Mouse (Mus musculus) midbrain, postnatal 0 days (tissue): ENCODE measurements around the gene Tcp1. TPM values are rescaled to one million over a fixed set of nuclear protein-coding genes. Genes with fewer than 3 reads are reported as not detected.

Source experiments
- ATAC-seq: fragments of 200-750 bp; cut with Nextera tagmentation; 2 replicates; pipeline ENCODE4 v1.8.0; 2017; ENCODE audit warnings: moderate number of reproducible peaks, mild to moderate bottlenecking, moderate TSS enrichment, moderate library complexity; ENCODE audit not compliant: low FRiP score
- DNase-seq: peaks from one replicate; pipeline ENCODE4 v3.0.0-alpha.2; 2015; ENCODE audit warnings: low spot score
- H3K27ac ChIP-seq: fragments of 300-500 bp; sonication (generic); 2 replicates; pipeline ENCODE4 v1.5.1; 2014; ENCODE audit warnings: low read depth, mild to moderate bottlenecking, low read length, mixed read lengths
- H3K27me3 ChIP-seq: fragments of 300-500 bp; sonication (generic); 2 replicates; pipeline ENCODE4 v1.6.1; 2014; ENCODE audit warnings: low read length, control low read depth, mixed read lengths; ENCODE audit not compliant: insufficient read depth
- H3K36me3 ChIP-seq: fragments of 300-500 bp; sonication (generic); 2 replicates; pipeline ENCODE4 v1.6.1; 2014; ENCODE audit warnings: low read length, control low read depth, mixed read lengths; ENCODE audit not compliant: insufficient read depth
- H3K4me1 ChIP-seq: fragments of 300-500 bp; sonication (generic); 2 replicates; pipeline ENCODE4 v1.6.1; 2014; ENCODE audit warnings: mild to moderate bottlenecking, control low read depth, antibody characterized with exemption, low read length, mixed read lengths; ENCODE audit not compliant: insufficient read depth
- H3K4me2 ChIP-seq: fragments of 300-500 bp; sonication (generic); 2 replicates; pipeline ENCODE4 v1.6.1; 2014; ENCODE audit warnings: low read depth, mild to moderate bottlenecking, low read length, mixed read lengths; ENCODE audit not compliant: poor library complexity, severe bottlenecking
- H3K4me3 ChIP-seq: fragments of 300-500 bp; sonication (generic); 2 replicates; pipeline ENCODE4 v1.5.1; 2014; ENCODE audit warnings: low read depth, mild to moderate bottlenecking, low read length, moderate library complexity
- H3K9ac ChIP-seq: fragments of 300-500 bp; sonication (generic); replicated peaks from 2 replicates; pipeline ENCODE4 v1.6.1; 2014; ENCODE audit warnings: mild to moderate bottlenecking, low read length, moderate library complexity, mixed read lengths; ENCODE audit not compliant: poor library complexity, severe bottlenecking
- H3K9me3 ChIP-seq: fragments of 300-500 bp; sonication (generic); 2 replicates; pipeline ENCODE4 v1.6.1; 2016; ENCODE audit warnings: low read length, control low read depth
- CTCF ChIP-seq: IDR thresholded peaks from 2 replicates; pipeline ENCODE4 v1.5.1; 2016; ENCODE audit warnings: antibody characterized with exemption, mild to moderate bottlenecking
- WGBS: fragments of 180-500 bp; shearing (Covaris S2); extraction: QIAGEN DNeasy Blood & Tissue Kit; methylation state at CpG from one replicate; pipeline ENCODE4 v1.1.7; 2014; 5-methylcytosine and 5-hydroxymethylcytosine counted together
- polyA plus RNA-seq: library from polyadenylated mRNA; unstranded; fragments of >200 nt; fragmentation: Nextera tagmentation; extraction: Ambion mirVana; gene quantifications from 2 replicates; pipeline ENCODE4 v1.2.1, GENCODE M21; 2015
- total RNA-seq: library from RNA; depleted of rRNA; stranded (reverse); fragments of >200 nt; gene quantifications from 2 replicates; pipeline ENCODE4 v1.2.3, GENCODE M21; 2014

The Tcp1 gene
- total and polyA plus RNA-seq, 2 experiments from 2014 or later, result 330 to 375 TPM

DNA sequence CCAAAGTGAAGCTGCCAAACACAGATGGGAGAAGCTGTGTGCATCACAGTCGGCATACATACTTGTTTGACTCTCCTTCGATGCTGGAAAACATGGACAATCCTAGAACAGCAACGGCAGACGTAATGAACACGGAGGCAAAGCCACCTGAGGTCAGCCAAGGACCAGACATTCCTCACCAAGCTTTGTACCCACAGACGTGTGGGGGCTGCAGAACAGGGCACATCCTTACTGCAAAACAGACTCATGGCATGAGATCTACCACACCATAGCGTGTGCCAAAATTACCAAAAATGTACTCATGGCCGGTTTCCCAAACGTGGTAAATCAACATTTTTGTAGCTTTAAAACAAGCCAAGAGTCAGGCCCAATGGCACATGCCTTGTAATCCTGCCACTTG is 9.1 kb upstream of the Tcp1 start:
- Histone ChIP-seq H3K27me3 (no peaks in the 10 kb centered on the region), H3K4me1 (no peaks in the 10 kb centered on the region), H3K9ac (no peak overlapping the region), H3K4me2 (no peak overlapping the region), H3K4me3 (no peak overlapping the region), H3K36me3 (peaks cover 27% of the 10 kb centered on the region; the same call in 1 of the 2 replicates), H3K9me3 (no peaks in the 10 kb centered on the region), H3K27ac (no peak overlapping the region)
- DNase-seq (no peak), ATAC-seq (no peak)
- no peak for TF ChIP-seq CTCF
- WGBS, result 93% methylated on average over 9 of the region's 9 CpGs

DNA sequence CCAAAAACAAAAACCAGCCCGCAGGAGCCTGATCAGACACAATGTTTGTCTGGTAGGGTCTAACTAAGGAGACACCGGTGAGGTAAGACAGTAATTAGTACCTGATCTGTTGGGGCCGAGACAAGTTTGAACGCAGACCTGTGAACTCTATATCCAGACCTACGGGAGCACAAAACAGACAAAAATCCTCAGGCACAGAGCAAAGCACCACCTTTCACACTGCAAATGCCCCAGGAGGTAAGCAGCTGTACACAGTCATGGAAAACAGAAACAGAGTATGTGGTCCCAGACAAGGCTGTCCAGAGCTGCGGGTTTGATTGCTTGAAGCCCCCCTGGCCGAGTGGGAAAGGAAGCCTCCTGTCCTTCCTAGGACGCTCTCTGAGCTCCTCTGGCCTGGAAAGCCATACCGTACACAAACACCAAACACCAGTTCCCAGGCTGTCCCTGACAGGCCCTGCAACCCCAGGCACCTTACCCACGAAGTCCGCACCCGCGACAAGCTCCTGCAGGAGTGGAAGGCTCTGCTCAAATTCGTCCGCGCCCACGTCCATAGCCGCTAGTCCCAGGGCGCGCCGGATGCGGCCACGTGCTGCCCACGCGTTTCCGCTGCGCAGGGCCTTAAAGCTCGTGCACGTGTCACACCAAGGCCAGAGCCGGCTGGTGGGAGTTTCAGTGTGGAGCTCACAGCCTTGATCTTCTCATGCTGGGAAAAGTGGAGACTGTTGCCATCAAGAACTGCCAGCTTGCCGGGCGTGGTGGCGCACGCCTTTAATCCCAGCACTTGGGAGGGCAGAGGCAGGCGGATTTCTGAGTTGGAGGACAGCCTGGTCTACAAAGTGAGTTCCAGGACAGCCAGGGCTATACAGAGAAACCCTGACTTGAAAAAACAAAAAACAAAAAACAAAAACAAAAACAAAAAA is 5.9 kb upstream of the Tcp1 start, which contains the start of gene Pnldc1:
Gene Pnldc1 (minus strand): TSS at position 870 of the 920 bp plus-strand sequence.
- no peak for TF ChIP-seq CTCF
- Histone ChIP-seq H3K9me3 (no peaks in the 10 kb centered on the region), H3K4me1 (no peaks in the 10 kb centered on the region), H3K36me3 (peaks cover 44% of the 10 kb centered on the region), H3K9ac (no peak within 1 kb of the TSS), H3K4me3 (no peak within 1 kb of the TSS), H3K27ac (no peak within 1 kb of the TSS), H3K4me2 (no peak within 1 kb of the TSS), H3K27me3 (no peaks in the 10 kb centered on the region)
- no peak for DNase-seq
- ATAC-seq, result no peak
- 82% methylated on average over 35 of the region's 35 CpGs for WGBS

DNA sequence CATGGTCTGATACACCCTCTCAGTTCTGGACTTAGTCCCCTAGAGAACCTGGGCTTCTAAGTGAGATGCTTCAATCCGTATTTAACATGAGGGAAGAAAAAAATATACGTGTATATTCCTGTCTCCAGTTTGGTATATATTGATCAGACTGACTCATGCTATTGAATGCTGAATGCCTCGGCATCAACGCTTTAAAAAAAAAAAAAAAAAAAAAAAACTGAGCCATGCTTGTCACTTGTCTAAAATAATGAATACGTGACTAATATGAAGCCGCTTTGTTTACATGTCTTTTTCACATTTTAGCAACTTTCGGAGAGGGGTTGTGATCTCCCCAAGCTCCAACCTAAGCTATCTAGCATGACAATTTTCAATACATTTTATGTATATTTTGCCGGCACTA is 5.1 kb upstream of the Tcp1 start:
- 91% methylated on average over 8 of the region's 8 CpGs for WGBS
- no peak overlapping the region for H3K27ac ChIP-seq
- peaks cover 37% of the 10 kb centered on the region for H3K36me3 ChIP-seq
- H3K27me3 ChIP-seq, result no peaks in the 10 kb centered on the region
- no peak for TF ChIP-seq CTCF
- H3K4me3 ChIP-seq, result no peak overlapping the region
- no peaks in the 10 kb centered on the region for H3K9me3 ChIP-seq
- ATAC-seq, result no peak
- no peak for DNase-seq
- no peak overlapping the region for H3K4me2 ChIP-seq
- no peak overlapping the region for H3K9ac ChIP-seq
- no peaks in the 10 kb centered on the region for H3K4me1 ChIP-seq

DNA sequence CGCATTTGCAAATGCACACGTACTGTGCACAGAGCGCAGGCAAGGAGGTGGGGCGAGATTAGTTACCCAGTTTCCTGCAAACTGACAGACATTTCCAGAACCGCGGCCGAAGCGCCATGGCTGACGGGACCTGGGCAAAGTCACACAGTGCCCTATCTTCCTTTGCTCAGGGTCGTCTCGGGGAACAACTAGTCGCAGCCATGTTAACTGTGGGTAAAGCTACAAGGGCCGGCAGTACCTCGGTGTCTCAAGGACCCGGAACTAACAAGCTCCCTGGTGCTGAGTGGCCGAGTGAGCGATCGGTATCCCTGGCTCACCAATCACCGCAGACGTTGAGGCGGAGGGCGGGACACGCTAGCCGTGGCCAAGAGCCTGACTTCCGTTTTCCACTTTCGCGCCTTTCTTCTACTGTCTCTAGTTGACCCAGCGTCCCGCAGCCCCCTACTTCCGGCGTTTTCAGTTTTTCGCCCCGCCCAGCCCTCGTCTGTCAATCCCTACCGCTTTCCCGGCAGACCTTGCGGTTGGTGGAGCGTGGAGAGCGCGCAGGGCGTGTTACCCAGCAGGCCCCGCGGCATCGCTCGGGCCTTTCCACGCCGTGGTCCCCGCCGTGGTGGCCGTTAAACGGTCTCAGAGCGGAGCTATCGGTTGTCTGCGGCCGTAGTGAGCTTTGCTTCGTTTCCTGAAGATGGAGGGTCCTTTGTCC is 531 bp downstream of the Tcp1 start, which contains the start of gene Mrpl18:
Gene Mrpl18 (minus strand): TSS at position 465 of the 703 bp plus-strand sequence.
- peak within 1 kb of the TSS; percentile 71 for H3K4me3 ChIP-seq
- no peaks in the 10 kb centered on the region for H3K27me3 ChIP-seq
- H3K36me3 ChIP-seq, result peaks cover 25% of the 10 kb centered on the region
- ATAC-seq (peak; percentile 99), DNase-seq (peak; percentile 100)
- peak within 1 kb of the TSS; percentile 88 for H3K27ac ChIP-seq
- TF ChIP-seq CTCF, result no peak
- no peaks in the 10 kb centered on the region for H3K4me1 ChIP-seq
- under 1% methylated on average over 56 of the region's 56 CpGs for WGBS
- no peaks in the 10 kb centered on the region for H3K9me3 ChIP-seq
- H3K9ac ChIP-seq, result peak within 1 kb of the TSS; percentile 90
- peak within 1 kb of the TSS; percentile 82 for H3K4me2 ChIP-seq

DNA sequence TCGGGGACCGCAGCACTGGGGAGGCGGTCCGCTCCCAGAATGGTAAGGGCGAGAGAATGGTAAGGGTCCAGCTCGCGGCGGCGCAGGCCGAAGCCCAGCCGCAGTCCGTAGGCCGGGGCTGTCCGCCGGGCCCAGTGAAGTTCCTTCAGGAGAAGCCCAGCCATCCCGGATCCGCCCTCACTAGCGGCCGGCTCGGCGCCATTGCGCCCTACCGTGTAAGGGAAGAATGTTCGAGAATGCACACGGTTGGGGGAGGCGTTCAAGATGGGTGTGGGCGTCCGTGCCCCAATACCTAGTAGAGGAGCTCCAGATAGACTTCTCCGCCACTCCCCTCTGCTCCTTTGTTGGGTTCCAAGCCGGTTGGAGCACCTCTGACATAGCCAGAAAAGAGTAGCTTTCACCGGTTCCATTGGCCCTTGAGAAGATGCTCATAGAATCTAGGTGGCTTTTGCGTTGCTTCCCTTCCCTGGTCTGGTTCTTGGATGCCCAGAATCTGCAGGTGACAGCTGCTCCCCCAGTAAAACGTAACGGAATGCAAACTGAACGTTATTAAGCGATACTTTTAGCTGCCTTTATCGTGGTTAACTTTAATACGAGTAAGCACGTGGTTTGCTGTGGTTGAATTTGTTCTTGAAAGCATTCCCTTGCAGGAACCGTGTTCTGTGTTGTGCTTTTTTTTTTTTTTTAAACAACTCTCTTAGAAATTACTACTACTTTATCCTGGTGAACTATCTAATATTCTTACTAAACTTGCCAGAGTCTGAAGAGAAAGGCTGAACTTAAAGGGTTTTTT is 1.3 kb downstream of the Tcp1 start:
- no peaks in the 10 kb centered on the region for H3K27me3 ChIP-seq
- DNase-seq (peak; percentile 9), ATAC-seq (peak; percentile 53)
- peak overlapping the region; percentile 88 for H3K27ac ChIP-seq
- TF ChIP-seq CTCF, result no peak
- no peaks in the 10 kb centered on the region for H3K4me1 ChIP-seq
- peak overlapping the region; percentile 71 for H3K4me3 ChIP-seq
- under 1% methylated on average over 40 of the region's 40 CpGs for WGBS
- peak overlapping the region; percentile 90 for H3K9ac ChIP-seq
- H3K36me3 ChIP-seq, result peaks cover 30% of the 10 kb centered on the region
- no peaks in the 10 kb centered on the region for H3K9me3 ChIP-seq
- H3K4me2 ChIP-seq, result peak overlapping the region; percentile 82
